Mouse (Mus musculus): ENCODE data around the gene Ptprg. TPM values are rescaled to one million over a fixed set of nuclear protein-coding genes. Genes with fewer than 3 reads are reported as not detected.

Ptprg gene
- polyA plus RNA-seq, 2 experiments, result 0.69 to 1.4 TPM

DNA sequence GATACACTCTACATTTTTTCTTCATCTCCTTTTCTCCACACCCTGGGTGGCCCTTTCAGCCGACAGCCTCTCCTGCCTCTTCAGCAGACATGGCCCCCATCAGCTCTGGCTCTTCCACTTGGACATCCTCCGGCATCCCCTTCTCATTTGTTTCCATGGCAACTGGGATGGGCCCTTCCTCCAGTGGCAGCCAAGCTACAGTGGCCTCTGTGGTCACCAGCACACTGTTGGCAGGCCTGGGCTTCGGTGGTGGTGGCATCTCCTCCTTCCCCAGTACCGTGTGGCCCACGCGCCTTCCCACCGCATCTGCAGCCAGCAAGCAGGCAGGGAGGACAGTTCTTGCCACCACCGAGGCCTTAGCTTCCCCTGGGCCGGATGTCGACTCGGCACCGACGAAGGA is 600.3 kb downstream of the Ptprg start:
- no peaks in the 10 kb centered on the region for H3K27me3 ChIP-seq (ENCODE audit: control insufficient read depth, insufficient read depth, low read length)
- WGBS (ENCODE audit: insufficient replicate concordance), result 75% methylated on average over 13 of the region's 13 CpGs
- H3K27ac ChIP-seq, result no peak overlapping the region
- H3K4me3 ChIP-seq (ENCODE audit: insufficient read depth in 1 of 2, low read depth in 2 of 2, low read length in 2 of 2), result no peak overlapping the region
- no peak overlapping the region for H3K4me2 ChIP-seq (ENCODE audit: low read depth)
- DNase-seq (ENCODE audit: low read depth in 3 of 3, low spot score in 3 of 3), result no peak
- H3K9ac ChIP-seq (replicated peaks), result no peak overlapping the region
- H3K9me3 ChIP-seq (ENCODE audit: control insufficient read depth, low read length), result no peaks in the 10 kb centered on the region
- H3K4me1 ChIP-seq (replicated peaks; ENCODE audit: control insufficient read depth in 2 of 2, insufficient read depth in 2 of 2, low read length in 1 of 2), result no peaks in the 10 kb centered on the region
- no peaks in the 10 kb centered on the region for H3K36me3 ChIP-seq (replicated peaks; ENCODE audit: control insufficient read depth, insufficient read depth, low read depth)
- ATAC-seq (ENCODE audit: insufficient read depth), result no peak
- TF ChIP-seq CTCF (IDR thresholded peaks at IDR 0.05; ENCODE audit: low read depth) (no peak), EP300 (IDR thresholded peaks at IDR 0.05; ENCODE audit: low read depth) (no peak)

DNA sequence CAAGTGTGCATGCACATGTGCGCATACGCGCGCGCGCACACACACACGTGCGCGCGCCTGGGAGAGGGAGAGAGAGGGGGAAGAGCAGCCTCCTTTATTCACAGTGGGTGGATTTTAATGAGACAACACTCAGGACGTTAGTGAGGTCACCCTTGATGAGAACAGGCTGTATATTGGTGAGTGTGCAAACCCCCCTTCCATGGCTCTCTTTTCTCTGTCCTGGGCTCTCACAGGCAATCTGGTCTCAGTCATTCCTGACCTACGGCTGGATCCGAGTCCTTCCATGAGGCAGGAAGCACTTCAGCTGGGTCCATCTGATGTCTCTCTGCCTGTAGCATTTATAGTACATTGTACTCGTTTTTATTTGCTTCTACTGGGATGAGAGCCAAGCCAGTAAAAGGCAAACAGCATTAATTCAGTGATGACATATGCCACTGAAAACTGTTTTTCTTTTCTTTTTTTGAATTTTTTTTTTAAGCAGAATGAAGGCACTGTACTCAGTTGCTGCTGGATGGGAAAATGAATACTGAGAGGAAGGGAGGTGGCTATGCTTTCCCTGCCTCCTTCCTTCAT is 608.5 kb downstream of the Ptprg start:
- ATAC-seq (ENCODE audit: insufficient read depth), result no peak
- WGBS (ENCODE audit: insufficient replicate concordance), result 76% methylated on average over 14 of the region's 14 CpGs
- no peak for DNase-seq (ENCODE audit: low read depth in 3 of 3, low spot score in 3 of 3)

DNA sequence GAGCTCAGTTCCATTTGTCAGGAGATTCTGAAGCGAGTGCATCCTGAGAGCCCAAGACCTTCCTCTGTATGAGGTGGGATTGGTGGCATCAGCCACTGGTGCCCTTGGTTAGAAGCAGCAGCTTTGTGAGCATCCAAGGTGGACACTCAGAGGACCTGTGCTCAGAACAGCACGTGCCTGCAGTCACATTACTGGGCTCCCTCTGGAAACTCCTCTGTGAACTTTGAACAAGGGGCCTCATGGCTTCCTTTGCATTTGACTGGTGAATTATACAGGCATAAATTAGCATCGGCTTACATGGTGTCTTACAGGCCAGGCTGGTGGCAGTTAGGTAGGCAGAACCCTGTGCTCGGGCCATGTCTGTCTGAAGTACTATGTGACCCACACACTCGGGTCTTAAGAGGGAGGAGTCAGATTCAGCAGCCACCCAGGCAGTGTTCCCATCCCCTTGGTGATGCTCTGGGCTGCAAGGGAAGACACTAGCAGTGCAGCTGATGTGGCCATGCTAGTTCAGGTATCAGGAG is 609.1 kb downstream of the Ptprg start:
- TF ChIP-seq CTCF (IDR thresholded peaks at IDR 0.05; ENCODE audit: low read depth), result no peak
- TF ChIP-seq EP300 (IDR thresholded peaks at IDR 0.05; ENCODE audit: low read depth), result no peak
- H3K4me3 ChIP-seq (ENCODE audit: insufficient read depth in 1 of 2, low read depth in 2 of 2, low read length in 2 of 2), result no peak overlapping the region

More for the DNA sequence above, 608.5 kb downstream of the Ptprg start:
- H3K9me3 ChIP-seq (ENCODE audit: control insufficient read depth, low read length), result no peaks in the 10 kb centered on the region
- TF ChIP-seq CTCF (IDR thresholded peaks at IDR 0.05; ENCODE audit: low read depth), result no peak
- TF ChIP-seq EP300 (IDR thresholded peaks at IDR 0.05; ENCODE audit: low read depth), result no peak
- H3K27ac ChIP-seq, result no peak overlapping the region
- no peak overlapping the region for H3K4me3 ChIP-seq (ENCODE audit: insufficient read depth in 1 of 2, low read depth in 2 of 2, low read length in 2 of 2)
- H3K4me1 ChIP-seq (replicated peaks; ENCODE audit: control insufficient read depth in 2 of 2, insufficient read depth in 2 of 2, low read length in 1 of 2), result no peaks in the 10 kb centered on the region
- H3K4me2 ChIP-seq (ENCODE audit: low read depth), result no peak overlapping the region
- no peaks in the 10 kb centered on the region for H3K36me3 ChIP-seq (replicated peaks; ENCODE audit: control insufficient read depth, insufficient read depth, low read depth)
- H3K9ac ChIP-seq (replicated peaks), result no peak overlapping the region
- no peaks in the 10 kb centered on the region for H3K27me3 ChIP-seq (ENCODE audit: control insufficient read depth, insufficient read depth, low read length)

DNA sequence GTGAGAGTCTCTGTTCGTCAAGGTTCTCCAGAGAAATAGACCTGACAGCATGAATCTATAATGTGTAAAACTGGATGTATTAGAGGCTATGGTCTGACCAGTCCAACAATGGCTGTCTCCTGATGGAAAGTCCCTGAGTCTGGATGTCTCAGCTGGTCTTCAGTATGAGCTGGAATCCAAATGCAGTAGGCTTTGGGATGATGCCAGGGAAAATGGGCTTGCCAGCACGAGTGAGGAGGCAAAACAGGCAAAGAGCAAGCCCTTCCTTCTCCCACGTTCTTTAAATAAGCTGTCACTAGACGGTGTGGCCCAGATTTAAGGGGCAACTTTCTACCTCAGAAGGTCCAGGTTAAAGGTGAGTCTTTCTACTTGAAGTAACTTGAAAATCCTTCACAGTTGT is 609.9 kb downstream of the Ptprg start:
- Histone ChIP-seq H3K27me3 (ENCODE audit: control insufficient read depth, insufficient read depth, low read length) (no peaks in the 10 kb centered on the region), H3K9ac (replicated peaks) (no peak overlapping the region), H3K9me3 (ENCODE audit: control insufficient read depth, low read length) (no peaks in the 10 kb centered on the region), H3K4me2 (ENCODE audit: low read depth) (no peak overlapping the region), H3K27ac (no peak overlapping the region), H3K4me3 (ENCODE audit: insufficient read depth in 1 of 2, low read depth in 2 of 2, low read length in 2 of 2) (no peak overlapping the region), H3K36me3 (replicated peaks; ENCODE audit: control insufficient read depth, insufficient read depth, low read depth) (no peaks in the 10 kb centered on the region), H3K4me1 (replicated peaks; ENCODE audit: control insufficient read depth in 2 of 2, insufficient read depth in 2 of 2, low read length in 1 of 2) (no peaks in the 10 kb centered on the region)
- WGBS (ENCODE audit: insufficient replicate concordance), result 55% methylated on average over 4 of the region's 4 CpGs
- TF ChIP-seq EP300 (IDR thresholded peaks at IDR 0.05; ENCODE audit: low read depth), result no peak
- TF ChIP-seq CTCF (IDR thresholded peaks at IDR 0.05; ENCODE audit: low read depth), result no peak
- DNase-seq (ENCODE audit: low read depth in 3 of 3, low spot score in 3 of 3) (no peak), ATAC-seq (ENCODE audit: insufficient read depth) (no peak)

More for the DNA sequence above, 609.1 kb downstream of the Ptprg start:
- Histone ChIP-seq H3K9ac (replicated peaks) (no peak overlapping the region), H3K9me3 (ENCODE audit: control insufficient read depth, low read length) (no peaks in the 10 kb centered on the region), H3K36me3 (replicated peaks; ENCODE audit: control insufficient read depth, insufficient read depth, low read depth) (no peaks in the 10 kb centered on the region), H3K27ac (no peak overlapping the region), H3K27me3 (ENCODE audit: control insufficient read depth, insufficient read depth, low read length) (no peaks in the 10 kb centered on the region), H3K4me1 (replicated peaks; ENCODE audit: control insufficient read depth in 2 of 2, insufficient read depth in 2 of 2, low read length in 1 of 2) (no peaks in the 10 kb centered on the region), H3K4me2 (ENCODE audit: low read depth) (no peak overlapping the region)
- no peak for DNase-seq (ENCODE audit: low read depth in 3 of 3, low spot score in 3 of 3)
- 64% methylated on average over 5 of the region's 5 CpGs for WGBS (ENCODE audit: insufficient replicate concordance)
- ATAC-seq (ENCODE audit: insufficient read depth), result no peak

DNA sequence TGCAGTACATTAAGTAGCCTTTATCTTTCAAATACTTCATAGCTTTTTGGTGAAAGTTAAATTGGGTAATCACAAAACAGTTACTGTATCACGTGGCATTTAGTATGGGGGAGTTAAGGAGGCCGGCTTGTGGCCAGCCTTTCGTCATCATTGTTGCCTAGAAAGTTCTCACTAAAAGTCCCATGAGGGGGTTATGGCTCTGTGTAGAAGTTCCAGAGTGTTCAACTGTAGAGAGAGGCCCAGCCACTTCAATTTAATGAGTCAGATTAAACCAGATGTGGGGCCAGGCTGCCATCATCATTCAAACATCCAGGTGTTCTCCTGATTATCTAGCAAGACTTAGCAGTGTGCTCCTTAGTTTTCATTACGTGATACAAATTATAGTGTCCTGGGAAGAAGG is 613.9 kb downstream of the Ptprg start:
- Histone ChIP-seq H3K36me3 (replicated peaks; ENCODE audit: control insufficient read depth, insufficient read depth, low read depth) (no peaks in the 10 kb centered on the region), H3K9ac (replicated peaks) (no peak overlapping the region), H3K27ac (no peak overlapping the region), H3K4me1 (replicated peaks; ENCODE audit: control insufficient read depth in 2 of 2, insufficient read depth in 2 of 2, low read length in 1 of 2) (no peaks in the 10 kb centered on the region), H3K4me2 (ENCODE audit: low read depth) (no peak overlapping the region), H3K9me3 (ENCODE audit: control insufficient read depth, low read length) (no peaks in the 10 kb centered on the region), H3K4me3 (ENCODE audit: insufficient read depth in 1 of 2, low read depth in 2 of 2, low read length in 2 of 2) (no peak overlapping the region), H3K27me3 (ENCODE audit: control insufficient read depth, insufficient read depth, low read length) (no peaks in the 10 kb centered on the region)
- TF ChIP-seq EP300 (IDR thresholded peaks at IDR 0.05; ENCODE audit: low read depth) (no peak), CTCF (IDR thresholded peaks at IDR 0.05; ENCODE audit: low read depth) (no peak)
- WGBS (ENCODE audit: insufficient replicate concordance), result 57% methylated on average over 4 of the region's 4 CpGs
- no peak for ATAC-seq (ENCODE audit: insufficient read depth)
- no peak for DNase-seq (ENCODE audit: low read depth in 3 of 3, low spot score in 3 of 3)
